Mouse (Mus musculus): ENCODE data around the gene Dis3l2.

DNA sequence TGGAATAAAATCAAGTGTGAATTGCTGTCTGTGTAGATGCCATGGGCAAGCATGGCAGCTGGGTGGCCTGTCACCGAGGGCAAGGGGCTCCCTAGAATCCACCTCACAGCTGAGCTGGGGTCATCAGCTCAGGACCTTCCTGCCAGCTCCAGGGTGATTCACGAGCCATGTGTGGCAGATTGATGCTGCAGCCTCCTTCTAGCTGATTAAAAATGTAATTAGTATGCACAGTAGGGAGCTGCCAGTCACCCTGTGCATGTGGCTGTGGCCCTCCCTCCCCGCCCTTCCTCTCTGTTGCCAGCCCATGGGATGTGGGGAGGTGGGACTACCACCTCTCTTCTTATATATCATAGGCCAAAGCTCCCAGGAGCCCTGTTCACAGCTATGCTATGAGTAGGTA lies 346.5 kb downstream of the Dis3l2 start:
- no peak for TF ChIP-seq CTCF (IDR thresholded peaks at IDR 0.05; ENCODE audit: low read depth, low read length)
- TF ChIP-seq GATA2 (IDR thresholded peaks at IDR 0.05; ENCODE audit: borderline replicate concordance, low read depth, low read length): no peak
- TF ChIP-seq TAL1 (conservative IDR thresholded peaks at IDR 0.05; ENCODE audit: low read depth, low read length): no peak
- no peak for TF ChIP-seq GATA1 (IDR thresholded peaks at IDR 0.05; ENCODE audit: borderline replicate concordance, low read length)

All from G1E (cell line).